Mouse (Mus musculus) cerebellum, adult 18-20 months (tissue): ENCODE measurements at regions not wholly inside any gene's neighbourhood (a gene's known extent, or its start where the extent isn't known, plus 50 kb on each side); places are given as distances from the start of the nearest gene placed in this dataset.

ENCODE experiments used
- DNase-seq, 2 experiments: peaks; one replicate each; pipeline ENCODE4 v3.0.0; 2021

DNA sequence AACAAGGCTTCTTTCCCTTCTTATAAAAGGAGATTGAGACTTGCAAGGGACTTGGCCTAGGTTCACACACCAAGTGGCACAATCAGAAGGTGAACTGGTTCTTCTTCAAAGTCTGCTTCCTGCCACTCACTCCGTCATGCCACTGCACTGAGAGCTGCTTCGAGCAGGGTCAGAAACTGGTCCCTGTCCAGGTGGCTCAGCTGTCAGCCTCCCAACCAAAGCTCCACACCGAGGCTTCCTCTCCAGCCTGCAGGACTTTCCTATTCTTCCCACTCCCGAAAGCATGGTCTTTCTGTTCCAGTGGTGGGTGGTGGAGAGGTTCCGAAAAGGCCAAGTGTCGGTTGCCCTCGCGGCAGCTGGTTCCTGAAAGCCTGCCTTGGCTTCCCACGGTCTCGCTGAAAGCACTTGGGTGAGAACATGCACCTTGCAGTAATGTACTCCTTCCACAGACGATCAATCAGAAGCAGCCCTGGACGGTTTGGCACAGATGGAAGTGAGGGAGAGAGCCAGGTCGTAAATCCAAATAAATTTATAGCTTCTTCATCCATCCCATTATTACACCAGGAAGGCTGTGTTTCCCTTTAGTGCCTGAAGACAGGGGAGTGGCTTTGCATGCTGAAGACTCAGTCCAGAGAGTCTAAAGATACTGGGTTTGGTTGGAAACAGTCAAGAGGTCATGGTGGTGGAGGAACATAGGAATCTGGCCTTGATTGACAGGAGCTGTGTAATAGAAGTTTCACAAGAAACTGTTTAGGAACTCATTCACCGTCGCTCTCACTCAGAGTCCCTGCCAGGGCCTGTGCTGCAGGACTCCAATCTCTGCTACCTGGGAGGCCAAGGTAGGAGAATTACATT is 306.1 kb upstream of the 4930535I16Rik start:
- DNase-seq: no peak

DNA sequence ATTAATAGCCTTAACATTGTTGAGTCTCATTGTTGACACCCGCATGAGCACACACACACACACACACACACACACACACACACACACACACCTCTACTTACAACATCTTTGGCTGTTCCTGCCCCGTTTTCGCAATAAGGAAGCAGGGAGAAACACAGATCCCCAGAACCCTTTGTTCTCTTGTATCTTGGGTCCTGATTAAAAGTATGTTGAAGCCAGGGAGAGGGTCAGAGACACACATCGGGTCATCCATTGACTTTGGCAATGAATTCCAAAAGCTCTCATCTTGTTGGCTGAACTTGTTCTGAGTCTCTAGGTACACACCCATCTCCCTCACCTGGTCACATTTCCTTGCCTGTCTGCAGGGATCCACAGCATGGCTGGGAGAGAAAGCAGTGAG is 303.9 kb upstream of the 4930535I16Rik start:
- no peak for DNase-seq

DNA sequence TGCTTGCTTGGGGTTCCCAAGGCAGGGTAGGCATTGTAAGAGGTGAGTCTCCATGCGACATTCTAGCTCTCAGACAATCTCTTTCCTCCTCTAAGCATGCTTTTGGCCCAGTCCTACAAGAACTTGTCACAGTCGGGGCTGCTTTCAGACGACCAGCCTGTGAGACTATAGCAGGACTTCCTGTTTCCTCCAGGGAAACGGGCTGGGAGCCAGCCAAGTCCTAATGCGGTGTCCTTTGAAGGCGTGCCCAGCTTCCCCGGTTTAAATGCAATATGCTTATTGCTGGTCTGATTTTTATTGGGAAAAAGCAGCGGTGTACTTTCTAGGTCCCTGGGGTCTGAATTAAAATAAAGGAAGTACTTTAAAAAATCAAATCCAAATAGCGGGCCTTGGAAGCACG is 299.4 kb upstream of the 4930535I16Rik start:
- DNase-seq: peak; percentile 8 to 10

DNA sequence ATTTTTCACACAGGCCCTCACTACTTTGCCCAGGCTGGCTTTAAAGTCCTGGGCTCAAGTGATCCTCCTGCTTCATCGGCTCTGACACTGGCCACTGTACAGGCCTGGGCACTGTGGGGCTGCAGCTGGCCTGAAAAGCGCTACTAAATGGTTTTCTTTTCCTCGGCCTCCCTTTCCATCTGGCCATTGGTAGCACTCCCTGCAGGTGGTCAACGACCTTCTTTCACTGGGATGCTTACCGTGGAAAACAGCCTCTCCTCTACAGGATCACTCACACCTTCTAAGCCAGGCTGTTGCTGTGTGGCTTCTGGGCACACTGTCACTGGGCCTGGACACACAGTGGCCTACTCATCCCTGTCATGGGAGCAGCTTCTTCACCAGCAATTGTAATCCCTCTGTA is 298.5 kb upstream of the 4930535I16Rik start:
- DNase-seq: peak; percentile 3 to 4

DNA sequence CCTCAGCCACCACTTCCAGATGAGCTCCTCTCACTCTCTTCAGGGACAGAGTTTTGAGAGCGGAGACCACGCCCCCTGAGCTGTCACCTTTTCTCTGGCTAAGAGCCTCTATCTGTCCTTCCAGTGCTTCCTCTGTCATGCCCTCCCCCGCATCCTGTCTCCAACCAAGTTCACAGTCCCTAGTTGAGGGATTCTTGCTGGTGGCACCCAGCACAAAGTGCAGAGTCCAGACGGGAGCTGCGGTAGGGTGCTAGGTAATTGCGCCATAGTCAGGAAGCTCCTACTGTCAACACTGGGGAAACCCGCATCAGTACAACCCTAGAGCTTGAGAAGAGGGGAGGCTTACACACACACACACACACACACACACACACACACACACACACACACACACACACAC is 297.3 kb upstream of the 4930535I16Rik start:
- DNase-seq: no peak

DNA sequence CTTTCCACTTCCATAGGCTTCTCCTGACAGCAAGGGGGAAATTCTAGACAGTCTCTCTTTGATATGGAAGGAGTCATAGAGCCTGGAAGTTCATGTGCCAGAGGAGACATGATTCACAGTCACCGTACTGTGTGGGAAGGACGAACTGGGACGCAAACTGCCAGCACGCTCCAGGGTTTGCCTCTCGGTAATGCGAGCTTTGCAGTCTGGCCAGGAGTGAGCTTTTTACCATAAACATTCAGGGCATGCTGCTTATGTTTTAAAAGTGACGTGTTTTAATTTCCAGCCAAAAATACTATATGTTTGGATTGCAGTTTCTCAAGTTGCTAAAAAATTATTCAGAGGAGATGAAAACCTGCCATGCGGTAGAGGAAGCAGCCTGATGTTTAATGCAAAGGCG is 292.3 kb upstream of the 4930535I16Rik start:
- DNase-seq: no peak

DNA sequence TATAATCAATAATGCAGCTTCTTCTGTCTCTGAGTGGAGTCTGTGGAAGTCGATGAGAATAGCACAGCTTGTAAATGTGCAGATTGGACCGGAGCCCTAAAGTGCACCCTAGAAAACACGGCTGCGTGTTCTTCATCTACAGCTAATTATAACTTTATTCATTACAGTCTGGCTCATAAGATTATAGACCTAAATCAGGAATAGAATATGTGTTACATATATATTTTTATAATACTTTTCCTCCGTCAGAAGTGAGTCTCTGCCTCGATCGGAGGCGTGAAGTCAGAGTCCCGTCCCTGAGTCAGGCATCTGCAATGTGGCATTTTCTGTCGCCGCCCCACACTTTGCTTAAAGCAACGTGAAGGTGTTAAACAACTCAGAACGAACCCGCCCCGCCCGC is 288.7 kb upstream of the 4930535I16Rik start:
- no peak for DNase-seq

DNA sequence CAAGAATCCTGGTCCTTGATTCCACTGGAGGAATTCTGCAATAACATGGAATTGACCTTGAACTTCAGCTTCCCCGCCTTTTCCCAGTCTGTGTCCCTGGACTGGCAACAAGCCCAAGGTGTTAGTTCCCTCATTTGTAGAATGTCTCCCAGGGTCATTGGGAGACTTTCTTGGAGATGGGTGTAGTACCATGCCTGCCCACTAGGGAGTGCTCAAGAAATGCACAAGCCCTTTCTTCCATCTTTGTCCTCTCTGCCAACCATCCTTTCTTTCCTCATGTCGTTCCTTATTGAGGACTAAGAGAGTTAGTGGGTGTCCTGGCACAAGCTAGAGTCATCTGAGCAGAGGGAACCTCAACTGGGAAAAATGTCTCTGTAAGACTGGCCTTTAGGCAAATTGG is 285.9 kb upstream of the 4930535I16Rik start:
- no peak for DNase-seq

DNA sequence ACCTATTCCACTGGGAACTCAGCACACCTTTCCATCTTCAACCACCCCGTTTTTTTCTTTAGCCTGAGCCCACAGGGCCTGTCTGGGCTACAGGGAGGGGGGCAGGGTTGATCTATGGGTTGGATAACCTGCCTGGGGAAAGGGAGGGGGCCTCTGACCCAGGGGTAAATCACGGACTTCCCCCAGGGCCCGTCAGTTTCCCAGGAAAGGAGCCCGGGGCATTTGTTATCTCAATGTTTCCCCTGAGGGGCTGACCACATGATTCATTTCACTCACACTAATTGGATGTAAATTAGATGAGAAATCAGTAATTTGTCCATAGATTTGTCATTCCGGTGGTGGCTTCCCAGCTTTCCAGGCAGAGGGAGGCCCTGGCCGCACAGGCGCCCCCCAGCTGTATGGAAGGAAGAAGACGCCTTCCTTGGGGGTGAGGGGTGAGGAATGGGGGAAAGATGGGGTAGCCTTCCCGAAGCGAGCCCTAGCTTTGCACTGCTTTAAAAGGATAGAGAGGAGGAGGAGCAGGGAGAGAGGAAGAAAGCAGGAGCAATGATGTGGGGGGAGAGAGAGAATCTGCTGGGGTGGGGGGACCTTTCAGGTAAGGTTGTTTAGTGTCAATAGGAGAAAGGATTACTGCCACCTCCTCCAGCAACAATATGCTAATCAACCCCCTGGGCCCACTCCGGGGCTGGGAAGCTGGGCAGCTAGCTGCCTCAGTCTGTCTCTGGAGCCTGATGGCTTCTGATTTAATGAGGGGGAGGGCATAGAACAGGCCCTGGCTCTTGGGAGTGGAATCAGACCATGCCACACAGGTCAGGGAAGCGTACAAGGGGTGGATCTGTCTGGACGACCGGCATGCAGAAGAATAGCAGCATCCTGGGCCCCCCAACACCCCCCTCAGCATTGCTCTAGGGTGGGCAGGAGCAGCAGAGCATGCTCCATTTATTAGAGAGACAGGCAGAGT is 282.3 kb upstream of the 4930535I16Rik start:
- DNase-seq: no peak

DNA sequence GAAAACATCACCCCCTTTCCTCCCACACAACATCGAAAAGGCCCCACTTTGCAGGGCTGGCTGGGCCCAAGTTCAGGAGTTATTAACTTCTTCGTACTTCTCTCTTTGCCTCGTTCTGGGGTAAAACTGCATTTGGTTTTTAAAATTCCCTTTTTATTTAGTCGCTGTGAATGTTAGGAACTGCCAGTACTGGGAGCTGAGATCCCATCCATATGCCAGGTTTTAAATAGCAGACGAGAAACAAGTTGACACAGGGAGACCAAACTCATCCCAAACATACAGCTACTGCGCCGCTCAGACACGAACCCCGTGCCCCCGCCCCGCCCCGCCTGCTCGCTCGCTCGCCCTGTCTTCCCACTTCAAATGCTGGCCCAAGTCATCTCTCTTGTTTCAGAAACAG is 281.0 kb upstream of the 4930535I16Rik start:
- no peak for DNase-seq

DNA sequence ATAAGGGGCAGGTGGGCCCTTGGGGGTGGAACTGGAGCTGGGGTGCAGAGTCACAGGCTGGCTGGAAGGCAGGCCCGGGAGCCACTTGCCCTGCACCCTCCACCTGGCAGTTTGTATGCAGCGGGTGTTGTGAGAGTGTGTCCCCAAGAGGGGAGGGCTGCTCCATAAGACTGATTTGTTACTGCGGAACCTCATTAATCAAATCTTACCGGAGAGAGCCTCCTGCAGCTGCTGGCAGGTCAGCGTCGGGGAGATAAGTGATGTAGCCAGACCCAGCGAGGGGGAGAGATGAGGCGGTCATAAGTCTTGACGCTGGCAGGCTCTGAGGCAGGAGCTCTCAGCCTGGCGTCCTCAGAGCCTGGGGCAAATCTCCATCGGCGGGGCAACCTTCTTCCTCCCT is 278.9 kb upstream of the 4930535I16Rik start:
- no peak for DNase-seq

DNA sequence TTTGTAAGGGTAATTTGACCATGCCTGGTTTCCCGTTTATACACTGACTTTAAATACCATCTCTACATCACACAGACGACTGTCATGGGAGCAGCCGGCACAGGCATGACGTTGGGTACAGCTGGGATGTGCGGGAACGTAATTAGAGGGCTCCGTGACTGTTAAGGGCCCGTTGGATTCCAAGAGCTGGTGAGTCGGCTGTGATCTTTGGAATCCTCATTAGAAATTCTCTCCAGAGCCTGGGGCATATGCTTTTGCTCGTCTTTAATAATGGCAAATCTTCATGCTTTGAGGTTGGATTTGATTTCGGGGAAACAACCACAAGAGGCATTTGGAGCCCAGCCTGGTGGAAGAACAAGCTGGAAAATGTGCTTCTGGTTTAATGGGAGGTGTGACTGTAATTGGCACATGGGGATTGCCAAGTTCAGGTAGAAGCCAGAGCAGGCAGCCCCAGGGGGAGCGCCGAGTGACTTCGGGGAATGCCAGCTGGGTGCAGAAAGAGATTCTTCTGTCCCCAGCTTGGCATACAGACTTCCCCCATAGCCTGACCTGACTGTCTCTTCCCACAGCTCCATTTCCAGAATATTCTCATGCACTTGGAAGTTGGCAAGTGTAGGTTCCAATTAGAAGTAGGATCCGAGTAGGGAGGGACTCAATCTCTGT is 275.4 kb upstream of the 4930535I16Rik start:
- DNase-seq: no peak

DNA sequence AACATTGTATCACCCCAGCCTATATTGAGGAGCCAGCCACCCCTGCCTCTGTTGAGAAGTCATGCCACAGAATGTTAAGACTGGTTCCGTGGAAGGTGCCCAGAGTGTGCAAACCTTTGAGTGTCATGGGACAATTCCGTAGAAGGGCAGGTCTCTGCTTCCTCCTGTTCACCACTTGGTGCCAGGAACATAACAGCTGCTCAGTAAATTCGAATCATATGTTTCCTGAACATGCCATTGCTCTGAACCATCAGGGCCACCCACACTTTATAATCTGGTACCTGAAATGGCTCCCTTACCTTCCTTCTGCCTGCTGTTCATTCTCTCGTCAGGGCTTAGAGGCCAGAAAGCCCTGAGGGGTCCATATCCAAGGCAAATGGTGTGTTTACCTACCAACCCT is 273.0 kb upstream of the 4930535I16Rik start:
- no peak for DNase-seq

DNA sequence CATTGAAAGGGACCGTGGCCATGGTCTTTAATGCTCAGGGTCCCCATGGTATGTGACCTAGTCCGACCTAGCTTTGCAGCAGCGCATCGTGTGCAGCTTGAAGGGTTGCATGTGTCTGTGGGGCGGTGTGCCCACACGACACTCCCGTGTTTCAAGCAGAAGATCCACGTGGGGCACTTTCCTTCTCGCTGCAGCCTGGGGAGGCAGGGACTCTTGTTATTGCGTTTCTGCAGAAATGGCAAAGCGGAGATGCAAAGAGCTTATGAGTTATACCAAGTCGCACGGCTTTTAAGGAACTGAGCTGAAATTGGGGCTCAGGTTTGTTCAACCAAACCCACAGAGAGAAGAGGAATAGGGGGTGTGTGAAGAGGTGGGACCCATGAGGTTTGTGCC is 272.2 kb upstream of the 4930535I16Rik start:
- DNase-seq: no peak

DNA sequence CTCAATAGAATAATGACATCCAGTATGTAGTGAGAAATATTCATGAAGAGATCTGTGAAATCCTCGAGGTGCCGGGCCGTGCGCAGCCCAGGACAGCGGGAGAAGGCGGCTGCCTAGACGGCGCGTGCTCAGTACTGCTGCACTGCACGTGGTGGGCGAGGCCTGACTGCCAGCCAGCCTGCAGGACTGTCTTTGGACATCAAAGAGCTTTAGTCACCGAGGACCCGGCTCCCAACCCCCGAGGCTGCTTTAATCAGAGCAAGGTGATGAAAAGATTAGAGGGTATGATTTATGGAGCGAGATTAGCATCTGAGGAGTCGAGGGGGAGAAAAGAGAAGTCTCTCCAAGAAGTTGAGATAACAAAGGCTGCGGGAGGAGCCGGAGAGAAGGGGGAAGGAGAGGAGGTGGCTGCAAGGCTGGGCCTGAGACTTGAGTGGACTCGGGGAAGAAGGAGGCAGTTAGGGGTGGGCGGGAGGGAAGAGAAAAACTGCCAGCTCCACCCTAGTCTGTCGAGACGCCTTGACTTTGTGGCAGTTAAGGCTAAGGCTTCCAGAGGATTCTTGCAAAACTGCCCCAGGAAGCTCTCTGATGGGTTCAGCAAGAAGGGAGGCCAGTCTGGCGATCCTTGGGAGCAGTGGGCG is 271.6 kb upstream of the 4930535I16Rik start:
- DNase-seq: no peak

DNA sequence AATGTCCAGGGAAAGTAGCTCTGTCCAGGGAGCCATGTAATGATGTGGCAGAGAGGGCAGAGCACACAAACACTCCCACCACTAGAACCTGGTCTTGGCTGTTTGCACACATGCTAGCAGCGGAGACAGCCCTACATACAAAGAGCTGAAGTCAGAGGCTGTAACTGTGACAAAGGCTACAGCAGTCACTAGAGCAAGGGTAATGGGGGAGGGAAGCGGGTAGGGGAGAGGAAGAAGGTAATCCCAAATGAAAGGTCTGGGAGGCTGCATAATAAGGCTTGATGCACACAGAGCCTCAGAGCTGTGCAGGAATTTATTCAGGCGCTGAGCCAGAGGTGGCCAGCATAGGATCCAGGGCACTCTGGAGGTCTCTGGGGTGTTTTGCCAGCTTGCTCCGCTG is 269.3 kb upstream of the 4930535I16Rik start:
- DNase-seq: no peak

DNA sequence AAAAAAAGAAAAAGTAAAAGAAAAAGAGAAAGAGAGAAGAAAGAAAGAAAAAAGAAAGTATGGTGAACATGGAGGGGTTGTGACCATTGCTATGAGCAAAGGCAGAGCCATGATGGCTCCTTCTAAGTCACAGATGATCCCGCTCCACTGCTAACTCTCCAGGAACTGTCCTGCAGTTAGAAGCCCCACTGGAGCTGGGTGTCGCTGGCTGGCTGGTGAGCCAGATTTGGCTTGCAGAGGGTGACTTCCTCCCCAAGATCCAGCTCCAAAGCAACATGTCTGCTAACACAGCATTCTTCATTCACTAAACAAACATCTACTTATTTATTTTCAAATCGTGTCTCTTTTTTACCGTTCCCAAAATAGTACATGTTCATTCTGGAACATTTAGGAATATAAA is 263.5 kb upstream of the 4930535I16Rik start:
- DNase-seq: no peak

DNA sequence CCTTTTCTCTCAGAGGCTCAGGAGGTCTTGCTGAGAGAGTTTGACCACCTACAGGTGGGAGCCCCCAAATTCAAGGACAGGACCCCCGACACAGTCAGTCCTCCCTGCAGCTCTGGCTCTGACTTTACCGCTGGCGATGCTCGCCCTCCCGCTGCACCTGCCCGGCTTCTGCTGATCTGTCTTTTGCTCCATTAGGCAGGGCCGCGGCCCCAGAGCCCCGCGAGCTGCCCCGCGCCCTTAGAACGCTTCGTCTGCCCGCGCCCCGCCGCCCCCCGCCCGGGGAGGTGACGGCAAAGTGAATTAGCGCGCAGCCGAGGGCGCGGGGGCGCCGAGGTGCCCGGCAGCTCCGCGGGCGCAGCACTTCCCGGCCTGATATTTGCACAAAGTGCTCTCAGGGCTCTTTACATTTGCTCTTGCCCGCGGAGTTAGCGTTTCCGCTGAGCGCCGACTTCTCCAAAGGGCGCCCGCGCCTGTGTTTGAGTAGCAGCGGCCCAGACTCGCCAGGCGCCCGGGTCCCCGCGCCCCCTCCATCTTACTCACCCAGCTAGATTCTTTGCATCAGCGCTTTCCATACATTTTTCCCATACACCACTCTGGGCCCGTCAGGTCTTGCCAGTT is 260.7 kb upstream of the 4930535I16Rik start:
- no peak for DNase-seq

DNA sequence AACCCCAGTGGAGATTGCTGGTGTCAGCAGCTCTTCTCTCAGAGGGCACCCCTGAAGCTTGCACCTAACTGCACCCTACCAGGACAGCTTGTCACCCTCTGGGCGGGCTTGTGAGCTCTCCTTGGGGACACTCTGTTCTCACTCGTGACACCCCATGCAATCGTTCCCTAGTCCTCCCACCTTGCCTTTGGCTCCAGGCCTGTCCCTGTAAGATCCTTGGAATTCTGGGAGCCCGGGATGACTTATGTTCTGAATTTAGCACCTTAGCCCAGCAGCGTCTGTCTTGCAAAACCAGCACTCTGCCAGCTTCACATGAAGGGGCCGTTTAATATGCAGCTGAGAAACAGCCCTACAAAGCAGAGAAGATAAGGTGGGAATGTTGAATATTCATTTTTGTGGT is 257.7 kb upstream of the 4930535I16Rik start:
- no peak for DNase-seq

DNA sequence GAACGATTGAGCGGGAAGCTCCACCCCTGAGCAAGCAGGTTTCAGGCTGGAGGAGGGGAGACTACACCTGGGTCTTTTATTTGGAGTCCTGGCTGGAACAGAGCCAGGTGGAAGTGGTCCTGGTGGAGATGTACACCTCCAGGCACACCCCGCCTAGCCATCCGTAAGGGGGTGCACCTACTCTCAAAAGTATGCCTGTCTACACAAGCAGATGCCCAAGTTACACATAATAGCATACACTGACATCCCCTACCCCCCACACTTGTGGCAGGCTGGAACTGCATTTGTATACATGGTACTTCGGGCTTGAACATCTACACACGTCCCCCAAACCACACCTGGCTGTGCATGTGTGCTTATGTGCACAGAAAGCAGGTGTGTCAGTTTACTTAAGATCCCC is 236.8 kb upstream of the 4930535I16Rik start:
- no peak for DNase-seq

DNA sequence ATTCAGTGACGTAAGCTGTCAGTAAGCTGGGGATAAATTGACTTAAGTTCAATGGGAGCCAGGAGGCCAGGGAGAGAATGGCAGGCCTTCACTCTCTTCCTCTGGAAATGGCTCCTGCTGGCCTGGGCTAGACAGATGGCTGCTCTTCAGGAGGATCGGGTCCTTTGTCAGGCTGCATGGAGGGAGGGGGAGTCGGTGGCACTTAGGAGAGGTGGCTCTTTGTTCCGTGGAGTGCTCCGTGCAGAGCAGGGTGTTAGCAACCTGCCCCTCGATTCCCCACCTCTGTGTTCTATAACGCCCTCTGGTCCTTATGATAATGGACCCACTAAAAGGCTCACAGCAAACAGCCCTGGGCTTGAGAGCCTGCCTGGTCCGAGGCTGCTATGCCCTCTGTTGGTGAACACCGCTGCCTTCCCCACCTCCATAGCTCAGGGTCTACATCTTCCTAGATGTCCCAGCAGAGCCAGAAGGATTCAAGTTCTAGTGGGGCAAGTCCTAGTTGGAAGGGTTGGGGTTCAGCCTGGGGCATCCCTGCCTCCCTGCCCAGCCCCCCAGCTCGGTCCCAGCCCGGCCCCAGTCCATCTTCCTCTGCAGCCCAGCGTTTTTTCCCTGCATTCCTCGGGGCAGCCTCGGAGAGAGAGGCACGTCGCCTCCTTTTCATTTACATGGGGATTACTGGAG is 232.1 kb upstream of the 4930535I16Rik start:
- DNase-seq: no peak

DNA sequence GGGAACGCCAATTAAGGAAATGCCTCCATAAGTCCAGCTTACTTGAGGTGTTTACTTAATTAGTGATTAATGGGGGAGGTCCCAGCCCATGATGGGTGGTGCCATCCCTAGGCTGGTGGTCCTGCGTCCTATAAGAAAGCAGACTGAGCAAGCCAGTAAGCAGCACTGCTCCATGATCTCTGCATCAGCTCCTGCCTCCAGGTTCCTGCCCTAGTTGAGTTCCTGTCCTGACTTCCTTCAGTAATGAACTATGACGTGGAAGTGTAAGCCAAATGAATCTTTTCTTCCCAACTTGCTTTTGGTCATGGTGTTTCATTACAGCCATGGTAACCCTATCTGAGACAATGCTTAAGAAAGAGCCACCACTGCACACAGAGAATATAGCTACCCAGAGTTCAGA is 231.2 kb upstream of the 4930535I16Rik start:
- DNase-seq: no peak
